Mouse (Mus musculus) cerebellum, adult 9-10 months (tissue): ENCODE data around the gene Traf7.
A peak's percentile ranks its signal among the peaks of the same experiment; 100 is the strongest.

ENCODE experiments used
- DNase-seq: peaks from one replicate; pipeline ENCODE4 v3.0.0; 2022

Traf7 gene

GRCm38 (mm10) chr17:24527723-24528559 is at the start of gene Traf7:
Gene Traf7 (minus strand): TSS chr17:24527938.
- DNase-seq, result peak; percentile 99

DNA sequence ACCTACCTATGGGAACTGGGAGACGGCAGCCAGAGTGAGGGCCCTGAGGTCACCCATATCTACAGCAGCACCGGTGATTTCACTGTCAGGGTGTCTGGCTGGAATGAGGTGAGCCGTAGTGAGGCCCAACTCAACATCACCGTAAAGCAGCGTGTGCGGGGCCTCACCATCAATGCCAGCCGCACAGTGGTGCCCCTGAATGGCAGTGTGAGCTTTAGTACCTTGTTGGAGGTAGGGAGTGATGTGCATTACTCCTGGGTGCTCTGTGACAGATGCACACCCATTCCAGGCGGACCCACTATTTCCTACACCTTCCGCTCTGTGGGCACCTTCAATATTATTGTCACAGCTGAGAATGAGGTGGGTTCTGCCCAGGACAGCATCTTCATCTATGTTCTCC is 46.1 kb upstream of the Traf7 start:
- DNase-seq, result no peak

DNA sequence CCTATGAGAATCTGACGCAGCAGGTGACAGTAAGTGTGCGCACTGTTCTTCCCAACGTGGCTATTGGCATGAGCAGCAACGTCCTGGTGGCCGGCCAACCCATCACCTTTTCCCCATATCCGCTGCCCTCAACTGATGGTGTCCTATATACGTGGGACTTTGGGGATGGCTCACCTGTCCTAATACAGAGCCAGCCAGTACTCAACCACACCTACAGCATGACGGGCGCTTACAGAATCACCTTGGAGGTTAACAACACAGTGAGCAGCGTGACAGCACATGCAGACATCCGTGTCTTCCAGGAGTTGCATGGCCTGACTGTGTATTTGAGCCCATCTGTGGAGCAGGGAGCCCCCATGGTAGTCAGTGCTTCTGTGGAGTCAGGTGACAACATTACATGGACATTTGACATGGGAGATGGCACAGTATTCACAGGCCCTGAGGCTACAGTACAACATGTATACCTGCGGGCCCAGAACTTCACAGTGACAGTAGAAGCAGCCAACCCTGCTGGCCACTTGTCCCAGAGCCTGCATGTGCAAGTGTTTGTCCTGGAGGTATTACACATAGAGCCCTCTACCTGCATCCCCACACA is 45.0 kb upstream of the Traf7 start:
- no peak for DNase-seq

- DNase-seq, result no peak
Measured at GRCm38 (mm10) chr17:24569837-24570236, 42.1 kb upstream of the Traf7 start.

DNA sequence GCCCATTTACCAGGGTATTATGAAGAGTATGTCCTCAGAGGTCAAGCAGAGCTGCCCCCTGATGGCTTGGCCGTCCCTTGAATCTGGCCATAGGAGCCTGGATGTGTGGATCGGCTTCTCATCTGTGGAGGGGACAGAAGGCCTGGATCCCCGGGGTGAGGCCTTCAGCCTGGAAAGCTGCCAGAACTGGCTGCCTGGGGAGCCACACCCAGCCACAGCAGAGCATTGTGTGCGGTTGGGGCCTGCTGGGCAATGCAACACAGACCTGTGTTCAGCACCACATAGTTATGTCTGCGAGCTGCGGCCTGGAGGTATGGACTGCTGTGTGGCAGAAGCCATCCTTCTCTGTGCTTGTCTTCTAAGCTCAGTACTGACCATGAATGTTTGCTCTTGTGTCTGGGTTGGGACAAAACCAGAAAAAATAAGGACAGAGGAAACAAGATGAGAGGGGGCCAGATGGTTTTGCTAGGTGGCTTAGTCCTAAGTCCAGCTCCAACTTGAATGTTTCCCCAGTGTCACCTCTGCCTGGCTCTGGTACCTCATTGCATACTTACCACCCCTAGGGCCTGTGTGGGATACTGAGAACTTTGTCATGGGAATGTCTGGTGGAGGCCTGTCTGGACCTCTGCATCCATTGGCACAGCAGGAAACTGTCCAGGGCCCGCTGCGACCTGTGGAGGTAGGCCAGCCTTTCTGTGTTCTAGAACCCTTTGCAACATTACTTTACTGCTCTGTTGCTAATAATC is 39.5 kb upstream of the Traf7 start:
- DNase-seq, result no peak

GRCm38 (mm10) chr17:24565792-24566191 is 38.1 kb upstream of the Traf7 start:
- DNase-seq, result no peak

DNA sequence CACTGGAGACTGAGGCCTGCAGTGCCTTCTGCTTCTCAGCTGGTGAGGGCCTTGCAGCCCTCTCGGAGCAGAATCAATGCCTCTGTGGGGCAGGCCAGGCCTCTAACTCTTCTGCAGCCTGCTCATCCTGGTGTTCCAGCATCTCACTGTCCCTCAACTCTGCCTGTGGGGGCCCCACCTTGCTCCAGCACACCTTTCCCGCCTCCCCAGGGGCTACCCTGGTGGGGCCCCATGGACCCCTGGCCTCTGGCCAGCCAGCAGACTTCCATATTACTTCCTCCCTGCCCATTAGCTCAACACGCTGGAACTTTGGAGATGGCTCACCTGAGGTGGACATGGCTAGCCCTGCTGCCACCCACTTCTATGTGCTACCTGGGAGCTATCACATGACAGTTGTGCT is 37.4 kb upstream of the Traf7 start:
- DNase-seq, result no peak

- no peak for DNase-seq
Measured at GRCm38 (mm10) chr17:24564422-24564821, 36.7 kb upstream of the Traf7 start.

DNA sequence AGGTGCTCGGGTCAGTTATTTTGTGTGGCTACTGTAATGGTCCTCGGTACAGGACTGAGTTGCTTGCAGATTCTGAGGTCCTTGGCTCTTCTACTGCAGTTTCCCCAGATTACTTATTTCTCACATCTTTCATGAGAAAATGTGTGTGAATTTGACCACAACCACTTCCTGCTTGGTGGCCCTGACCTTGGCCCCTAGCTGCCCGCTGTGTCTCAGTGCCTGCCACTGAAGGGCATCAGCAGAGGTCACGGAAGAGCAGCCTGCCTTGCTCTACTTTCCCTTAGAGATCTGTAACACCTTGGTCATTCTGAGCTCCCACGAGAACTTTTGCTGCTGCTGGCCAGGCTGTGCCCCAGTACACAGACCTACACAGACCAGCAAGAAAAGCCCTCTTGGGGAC is 35.9 kb upstream of the Traf7 start:
- no peak for DNase-seq

DNA sequence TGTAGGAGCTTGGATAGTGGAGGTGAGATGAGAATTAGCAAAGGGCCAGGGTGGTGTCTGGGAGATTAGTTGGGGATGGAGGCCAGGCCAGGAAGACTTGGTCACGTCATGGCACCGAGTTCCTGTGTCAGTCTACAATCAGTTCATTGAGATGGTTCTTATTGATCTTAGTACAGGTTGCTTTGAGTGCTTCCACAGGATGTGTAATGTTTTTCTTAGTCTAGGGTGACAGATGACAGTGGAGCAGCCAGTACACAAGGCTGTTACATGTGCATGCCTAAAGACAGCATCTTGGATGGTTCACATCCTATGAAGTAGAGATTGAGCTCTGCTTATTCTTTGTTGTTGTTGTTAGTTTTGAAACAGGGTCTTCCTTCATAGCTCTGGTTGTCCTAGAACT is 33.9 kb upstream of the Traf7 start:
- DNase-seq, result no peak

DNA sequence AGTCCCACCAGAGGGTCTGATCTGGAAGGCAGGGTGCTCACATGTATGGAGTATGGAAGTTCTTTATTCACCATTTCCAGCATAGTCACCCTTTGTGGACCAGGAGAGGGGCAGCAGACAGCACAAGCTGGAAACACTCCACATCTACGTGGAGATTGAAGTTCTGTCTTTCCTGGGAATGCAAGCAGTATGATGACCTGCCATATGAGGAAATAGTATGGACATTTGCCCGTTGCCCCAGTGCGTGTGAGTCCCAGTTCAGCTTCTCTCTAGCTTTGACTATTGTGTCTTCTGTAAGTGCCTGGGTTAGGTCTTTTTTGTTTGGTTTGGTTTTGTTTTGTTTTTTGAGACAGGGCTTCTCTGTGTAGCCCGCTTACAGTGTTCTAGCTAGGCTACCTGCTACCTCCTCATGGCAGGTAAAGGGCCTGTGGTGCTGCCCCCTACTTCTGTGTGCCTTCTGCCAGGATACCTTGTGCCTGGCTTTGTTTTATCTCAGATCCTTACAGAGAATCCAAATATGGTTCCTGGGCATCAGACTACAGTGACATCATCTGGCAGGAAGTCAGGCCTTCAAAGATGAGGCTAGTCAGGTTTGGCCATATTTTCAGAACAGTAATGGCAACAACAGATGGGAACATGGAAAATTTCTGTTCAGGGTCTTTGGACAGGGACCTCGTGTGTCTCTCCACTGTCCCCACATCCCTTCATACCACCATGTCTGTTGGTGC is 32.7 kb upstream of the Traf7 start:
- peak; percentile 85 for DNase-seq

DNA sequence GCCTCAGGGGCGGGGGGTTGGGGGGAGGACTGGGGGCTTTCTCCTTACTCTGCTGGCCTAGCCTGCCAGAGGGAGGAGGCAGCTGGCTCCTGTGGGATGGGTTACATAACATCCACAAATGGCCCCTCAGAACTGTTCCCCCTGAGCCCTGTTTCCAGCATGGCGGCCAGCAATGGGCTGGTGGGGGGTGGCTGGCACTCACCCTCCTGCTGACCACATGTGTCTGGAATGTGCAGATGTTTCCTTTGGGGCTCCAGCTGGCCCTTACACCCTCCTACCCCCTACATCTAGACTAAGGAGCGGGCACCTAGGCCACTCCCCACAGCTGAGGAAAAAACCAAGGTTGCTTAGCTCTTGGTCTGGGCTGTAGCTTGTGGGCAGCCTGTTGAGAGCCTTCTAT is 31.4 kb upstream of the Traf7 start:
- no peak for DNase-seq

GRCm38 (mm10) chr17:24558600-24559099 is 30.9 kb upstream of the Traf7 start:
- no peak for DNase-seq

- no peak for DNase-seq
Measured at GRCm38 (mm10) chr17:24557091-24557490, 29.4 kb upstream of the Traf7 start.

DNA sequence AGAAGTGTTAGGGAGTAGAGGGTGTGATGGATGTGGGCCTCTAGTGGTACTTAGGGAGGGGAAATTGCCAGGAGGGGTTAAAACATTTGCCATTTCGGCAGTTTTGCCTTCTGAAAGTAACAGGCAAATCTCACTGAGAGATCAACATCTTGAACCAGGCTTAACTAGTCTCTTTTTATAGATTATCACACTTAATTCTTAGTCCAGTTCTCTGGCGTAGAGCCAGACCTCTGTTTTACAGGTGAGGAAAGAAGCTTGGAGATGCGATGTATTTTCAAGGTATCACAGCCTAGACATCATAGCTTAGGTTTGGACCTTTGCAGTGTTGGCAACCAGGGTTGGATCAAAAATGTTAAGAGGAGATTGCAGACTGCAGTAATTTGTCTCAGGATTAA is 23.3 kb upstream of the Traf7 start:
- peak; percentile 75 for DNase-seq

DNA sequence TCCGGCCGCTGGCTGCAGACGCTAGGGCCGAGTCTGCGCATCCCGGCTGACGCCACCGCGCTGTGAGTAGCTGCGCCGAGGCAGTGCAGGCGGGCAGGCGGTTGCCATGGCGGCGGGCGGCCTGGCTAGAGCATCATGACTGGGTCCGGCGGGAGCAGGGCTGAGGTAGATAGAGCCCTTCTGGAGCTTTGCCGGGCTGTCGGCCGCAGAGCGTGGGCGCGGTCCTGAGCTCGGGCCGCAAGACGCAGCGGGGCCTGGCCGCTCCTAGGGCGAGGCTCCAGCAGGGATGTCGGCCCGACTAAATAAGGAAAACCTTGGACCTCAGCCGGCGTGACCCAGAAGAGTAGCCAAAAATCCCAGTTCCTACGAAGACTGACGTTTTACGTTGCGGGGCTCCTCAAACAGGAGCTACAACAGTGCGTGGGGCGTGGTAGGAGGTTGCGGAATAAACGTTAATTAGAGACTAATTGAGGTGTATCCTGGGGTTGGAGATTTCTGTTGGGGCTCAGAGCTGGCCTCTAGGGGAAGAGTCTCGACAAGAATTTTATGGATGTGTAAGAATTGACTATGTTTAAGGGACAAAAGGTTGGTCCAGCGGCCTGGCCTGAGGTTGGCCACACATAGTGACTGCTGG is 22.8 kb upstream of the Traf7 start:
- peak; percentile 84 for DNase-seq

GRCm38 (mm10) chr17:24549618-24550415 is 22.1 kb upstream of the Traf7 start, which contains the start of gene Pkd1:
Gene Pkd1 (plus strand): TSS chr17:24549834.
- peak; percentile 99 for DNase-seq

DNA sequence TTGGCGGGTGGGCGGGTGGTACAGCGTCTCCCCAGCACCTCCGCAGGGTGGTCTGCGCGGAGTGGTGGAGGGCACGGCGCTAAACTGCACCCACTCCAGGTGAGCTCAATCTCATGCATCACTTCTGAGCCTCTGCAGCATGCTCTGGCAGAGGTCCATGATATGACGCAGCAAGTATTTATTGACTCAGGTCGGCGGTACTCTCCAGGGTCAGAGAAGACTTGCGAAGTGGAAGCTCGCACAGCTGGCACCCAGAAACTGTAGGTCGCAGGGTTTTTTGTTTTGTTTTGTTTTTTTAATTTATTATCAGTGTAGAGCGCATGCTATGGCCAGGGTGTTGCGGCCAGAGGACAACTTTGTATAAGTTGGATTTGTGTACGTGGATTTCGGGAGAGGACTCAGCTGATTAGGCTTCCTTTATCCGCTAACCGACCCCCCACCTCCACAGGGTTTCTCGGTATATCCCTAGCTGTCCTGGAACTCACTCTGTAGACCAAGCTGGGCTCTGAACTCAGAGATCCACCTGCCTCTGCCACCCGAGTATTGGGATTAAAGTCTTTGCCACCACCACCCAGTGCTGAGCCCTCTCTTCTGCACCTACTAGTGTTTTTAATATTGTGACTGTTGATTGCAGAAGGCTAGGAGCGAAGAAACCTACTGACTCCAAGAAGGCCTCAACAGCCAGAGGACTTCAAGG is 21.3 kb upstream of the Traf7 start:
- DNase-seq, result peak; percentile 89

GRCm38 (mm10) chr17:24548435-24548834 is 20.7 kb upstream of the Traf7 start:
- DNase-seq, result peak; percentile 77

GRCm38 (mm10) chr17:24546234-24546633 is 18.5 kb upstream of the Traf7 start:
- DNase-seq, result no peak

DNA sequence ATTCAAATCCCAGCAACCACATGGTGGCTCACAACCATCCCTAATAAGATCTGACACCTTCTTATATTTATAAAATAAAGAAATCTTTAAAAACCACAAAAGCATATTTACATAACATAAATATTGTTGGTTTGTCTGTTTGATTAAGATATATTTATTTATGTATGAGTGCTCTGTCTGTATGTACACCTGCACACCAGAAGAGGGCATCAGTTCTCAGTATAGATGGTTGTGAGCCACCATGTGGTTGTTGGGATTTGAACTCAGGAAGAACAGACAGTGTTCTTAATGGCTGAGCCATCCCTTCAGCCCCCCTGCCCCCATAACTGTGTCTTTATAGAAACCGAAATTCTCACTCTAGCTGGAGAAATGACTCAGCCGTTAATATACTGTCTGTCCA is 17.5 kb upstream of the Traf7 start:
- no peak for DNase-seq
